ENCODE assay signal across 9 mouse cellular contexts in the genomic region with DNA sequence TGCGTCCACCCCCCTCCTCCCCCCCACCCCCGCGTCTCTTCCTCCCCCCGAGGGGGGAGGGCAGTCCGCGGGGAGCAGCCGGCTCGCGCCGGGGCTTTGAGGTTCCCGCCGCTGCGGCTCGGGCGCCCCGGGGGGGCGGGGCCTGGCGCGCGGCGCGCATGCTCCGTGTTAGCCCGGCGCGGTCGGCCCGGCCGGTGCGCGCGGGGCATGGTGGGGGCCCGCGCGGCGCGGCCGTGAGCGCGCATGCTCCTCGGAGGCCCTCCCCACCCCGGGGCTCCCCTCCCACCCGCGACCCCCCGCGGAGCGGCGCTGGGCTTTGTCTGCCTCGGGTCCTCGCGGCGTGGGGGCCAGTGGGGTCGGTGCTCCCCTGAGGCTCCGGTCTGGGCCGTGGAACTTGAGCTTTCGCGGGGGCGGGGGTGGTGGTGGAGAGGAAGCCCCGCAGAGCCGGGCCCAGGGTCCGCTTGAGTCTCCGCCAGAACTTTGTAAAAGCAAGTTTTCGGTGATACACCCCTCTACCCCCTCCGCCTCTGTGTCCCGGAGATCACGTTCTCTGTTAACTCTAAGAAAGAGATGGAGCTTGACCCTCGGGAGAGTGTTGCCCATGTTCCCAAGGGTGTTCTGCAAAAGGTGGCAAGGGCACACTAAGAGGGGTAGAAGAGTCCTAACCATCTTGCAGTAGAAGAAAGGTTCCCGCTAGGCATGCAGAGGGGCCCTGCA. TPM values are rescaled to one million over a fixed set of nuclear protein-coding genes. Genes with fewer than 3 reads are reported as not detected.
DNase-seq lines count a peak whose midpoint lies in the region.
"Had no signal": no experiment of that assay in that cellular context is flagged by ENCODE, and none has a peak within 500 bp of the region (broad histone marks: within the 10 kb centered on the region; RNA-seq: fewer than 3 reads in every experiment).

No protein-coding gene starts in this region.

- H3K9me3 ChIP-seq in hindbrain, embryonic 10.5 days = no peaks in the 10 kb centered on the region

- peaks cover 63% of the 10 kb centered on the region for H3K4me1 ChIP-seq in hindbrain, embryonic 10.5 days (replicated peaks)

- H3K27ac ChIP-seq in hindbrain, embryonic 10.5 days = peak overlapping the region; percentile 100

- peaks cover 33% of the 10 kb centered on the region for H3K27me3 ChIP-seq in hindbrain, embryonic 10.5 days (ENCODE audit: insufficient read depth, poor library complexity, severe bottlenecking)

- under 1% methylated on average over 56 of the region's 68 CpGs for WGBS in hindbrain, embryonic 10.5 days

- H3K36me3 ChIP-seq in hindbrain, embryonic 10.5 days = peaks cover 43% of the 10 kb centered on the region

- peak; percentile 88 for DNase-seq in Muller cell, postnatal 12 days (ENCODE audit: inconsistent ontology term)
- peak; percentile 80 for DNase-seq in cerebellum, adult 8-10 months
- DNase-seq in forelimb bud, embryonic 11.5 days (ENCODE audit: low read depth, low spot score) = peak; percentile 87
- DNase-seq in hindbrain, embryonic 10.5 days (ENCODE audit: low spot score) = peak; percentile 81
- peak; percentile 62 to 63 for DNase-seq in layer of hippocampus, postnatal 25 days (ENCODE audit: extremely low spot score in 1 of 2, low spot score in 1 of 2)
- peak; percentile 84 for DNase-seq in lung, postnatal 25 days (ENCODE audit: low spot score)
- peak; percentile 88 for DNase-seq in retina, postnatal 1 day
- DNase-seq in thymus, postnatal 4 days = peak; percentile 93

- peak overlapping the region; percentile 93 for H3K4me3 ChIP-seq in hindbrain, embryonic 10.5 days

RNA-seq across cellular contexts. Expression of a gene that starts 2.4 kb away (rescaled TPM):
- polyA plus RNA-seq in hindbrain, embryonic 10.5 days (2016; fragmentation: Nextera tagmentation; extraction: Ambion mirVana) = 33.9 and 37.5 TPM in 2 replicates
- 10 to 100 TPM; 87.9 to 88.8 TPM for total RNA-seq in layer of hippocampus, postnatal 25 days (2021)

RNA-seq across cellular contexts. Expression of a gene that starts 37.0 kb away (rescaled TPM):
- polyA plus RNA-seq in hindbrain, embryonic 10.5 days (2016; fragmentation: Nextera tagmentation; extraction: Ambion mirVana) = 23.7 and 32.3 TPM in 2 replicates
- 10 to 100 TPM; 43.4 to 46.6 TPM for total RNA-seq in layer of hippocampus, postnatal 25 days (2021)

RNA-seq across cellular contexts. Expression of a gene that starts 39.7 kb away (rescaled TPM):
- polyA plus RNA-seq in hindbrain, embryonic 10.5 days (2016; fragmentation: Nextera tagmentation; extraction: Ambion mirVana) = 0.06 TPM in 1 of 2 replicates, not detected in the other
- total RNA-seq in layer of hippocampus, postnatal 25 days (2021) = not detected
- total RNA-seq: layer of hippocampus, adult 8-10 months had no signal

Comparison
In these comparisons a context has a peak if more than half of its experiments do, and no peak if none do; other contexts are left out.
1. Peak in every context shown above with its lines: DNase-seq, H3K4me3 ChIP-seq and H3K27ac ChIP-seq.